Mouse (Mus musculus): ENCODE results near the gene Hax1.

DNA sequence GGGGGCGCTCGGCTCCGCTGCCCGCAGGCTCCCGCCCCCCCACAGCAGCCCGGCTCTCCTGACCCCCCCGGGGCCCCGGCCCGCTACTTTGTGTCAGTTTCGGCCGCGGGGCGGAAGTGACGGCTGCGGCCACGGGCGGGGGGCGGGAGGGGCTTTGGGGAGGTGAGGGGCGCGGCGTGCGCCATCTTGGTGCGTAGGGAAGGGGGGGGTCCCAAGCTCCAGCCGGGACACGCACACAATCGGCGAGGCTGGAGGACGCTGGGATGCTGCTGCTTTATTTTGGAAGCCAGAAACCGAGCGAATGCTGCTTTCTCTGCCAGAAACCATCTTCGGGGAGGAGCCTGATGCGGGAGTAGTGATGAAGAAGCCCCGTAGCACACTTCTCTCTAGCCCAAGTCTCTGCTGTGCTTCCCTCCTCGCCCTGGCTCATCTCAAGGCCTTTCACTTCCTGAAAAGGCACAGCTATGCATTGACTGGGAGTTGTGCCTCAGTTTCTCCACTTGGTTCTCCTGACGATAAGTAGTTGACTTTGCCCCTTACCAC, 35.3 kb downstream of the Hax1 start, which contains the start of gene Atp8b2:
- TF ChIP-seq CTCF (IDR thresholded peaks at IDR 0.05; ENCODE audit: low read depth, low read length): no peak
- TF ChIP-seq POLR2A (IDR thresholded peaks at IDR 0.05; ENCODE audit: extremely low read depth, insufficient read depth, low read length): no peak

Measured in liver, adult 2 months (tissue).